Mouse (Mus musculus) G1E-ER4 (cell line): ENCODE results near the gene Fbp1. TPM values are rescaled to one million over a fixed set of nuclear protein-coding genes. Genes with fewer than 3 reads are reported as not detected.

Source experiments
- GATA1 ChIP-seq: IDR thresholded peaks from one replicate; pipeline ENCODE4 v1.8.0; 2012; ENCODE audit warnings: low read length, inconsistent platforms
- polyA plus RNA-seq: library from polyadenylated mRNA; stranded (reverse); fragments of >175 nt; gene quantifications from 2 replicates; pipeline ENCODE4 v1.2.3, GENCODE M21; 2012

Fbp1 gene
- not detected in 2 replicates for polyA plus RNA-seq

GRCm38 (mm10) chr13:62887712-62888441, at the start of gene Fbp1:
Fbp1 (minus strand) TSS chr13:62888282.
- TF ChIP-seq GATA1, result no peak

GRCm38 (mm10) chr13:62932452-62932851, 44.4 kb upstream of the Fbp1 start:
- no peak for TF ChIP-seq GATA1

DNA sequence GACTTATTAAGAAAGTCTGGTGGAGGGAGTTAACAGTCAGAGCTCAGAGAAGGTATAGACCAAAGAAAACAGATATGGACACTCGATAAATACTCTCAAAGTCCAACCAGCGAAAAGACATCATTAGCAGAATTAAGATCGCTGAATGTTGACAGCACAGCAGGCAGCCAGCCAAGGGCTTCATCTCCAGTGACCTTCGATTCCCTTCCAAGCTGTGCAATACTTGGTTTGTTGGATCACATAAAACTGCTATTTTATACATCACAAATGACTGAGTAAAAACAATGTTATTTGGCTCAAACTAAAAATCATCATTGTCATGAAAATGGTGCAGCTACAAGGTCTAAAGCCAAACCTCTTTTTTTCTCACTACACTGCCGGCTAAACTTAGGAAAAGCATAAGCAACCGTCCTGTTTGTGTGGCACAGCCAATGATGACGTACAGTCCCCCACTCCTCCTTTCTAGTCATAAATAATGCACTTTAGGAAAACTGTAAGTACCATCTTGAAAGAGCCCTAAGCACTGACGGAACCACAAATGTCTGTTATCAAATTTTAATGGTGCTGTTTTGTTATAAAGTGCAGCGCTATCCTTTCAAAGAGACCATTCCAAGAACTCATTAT, 41.8 kb upstream of the Fbp1 start:
- TF ChIP-seq GATA1, result no peak

DNA sequence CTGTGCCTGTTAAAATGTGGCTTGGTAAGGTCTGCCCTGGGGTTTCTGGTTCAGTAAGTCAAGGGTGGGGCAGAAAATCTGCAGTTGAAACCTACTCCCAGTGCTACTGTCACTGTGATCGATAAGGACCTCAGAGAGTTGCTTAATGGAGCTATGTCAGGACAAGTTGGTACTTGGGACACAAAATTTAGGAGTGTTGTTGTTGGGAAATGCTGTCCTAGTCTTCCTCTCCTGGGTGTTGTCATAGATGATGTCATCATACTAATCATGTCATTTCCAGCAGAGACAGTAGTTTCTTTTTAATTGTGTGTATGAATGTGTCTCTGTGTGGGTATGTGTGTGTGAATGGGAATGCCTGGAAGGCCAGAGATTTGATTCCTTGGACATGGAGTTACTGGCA, 39.4 kb upstream of the Fbp1 start:
- TF ChIP-seq GATA1, result no peak

DNA sequence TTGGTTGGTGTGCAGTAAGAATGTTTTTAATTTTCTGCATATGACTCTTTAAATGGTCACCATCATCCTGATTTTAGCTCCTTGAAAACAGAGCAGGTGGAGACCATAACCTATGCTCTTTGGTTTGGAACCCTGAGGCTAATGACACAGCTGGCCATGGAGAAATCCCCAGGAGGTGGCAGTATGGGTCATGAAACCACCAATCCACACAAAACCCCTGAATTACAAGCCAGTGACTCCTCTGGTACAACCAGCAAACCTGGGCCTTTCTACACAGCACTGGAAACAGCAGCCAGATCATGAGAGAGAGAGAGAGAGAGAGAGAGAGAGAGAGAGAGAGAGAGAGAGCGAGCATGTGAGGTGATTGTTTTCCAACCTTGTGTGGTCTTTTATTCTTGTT, 38.4 kb upstream of the Fbp1 start:
- TF ChIP-seq GATA1, result no peak

DNA sequence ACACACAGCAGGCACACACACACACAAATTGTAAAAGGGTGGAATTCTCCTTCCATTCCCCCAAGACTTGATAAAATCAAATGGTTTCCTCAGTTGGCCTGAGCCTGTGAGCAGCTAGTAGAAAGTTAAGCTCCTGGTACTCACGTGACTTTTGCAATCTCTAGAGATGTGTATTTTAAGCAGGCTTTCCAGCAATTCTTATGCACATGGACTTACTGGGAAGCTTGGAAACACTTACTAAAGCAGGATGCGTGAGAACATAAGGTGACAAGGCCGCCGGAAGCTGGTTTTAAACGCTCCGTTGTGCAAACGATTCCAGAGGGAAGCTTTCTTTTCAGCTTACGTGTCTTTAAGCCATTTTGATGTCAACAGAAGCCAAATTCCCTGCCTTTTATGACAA, 35.1 kb upstream of the Fbp1 start:
- TF ChIP-seq GATA1, result no peak

GRCm38 (mm10) chr13:62922645-62923044, 34.6 kb upstream of the Fbp1 start:
- TF ChIP-seq GATA1, result no peak

- TF ChIP-seq GATA1, result no peak
Measured at GRCm38 (mm10) chr13:62919647-62920341, 31.7 kb upstream of the Fbp1 start.

GRCm38 (mm10) chr13:62917416-62918110, 29.5 kb upstream of the Fbp1 start:
- TF ChIP-seq GATA1, result no peak

- TF ChIP-seq GATA1, result no peak
Measured at GRCm38 (mm10) chr13:62916675-62917074, 28.6 kb upstream of the Fbp1 start.

GRCm38 (mm10) chr13:62911575-62911974, 23.5 kb upstream of the Fbp1 start:
- TF ChIP-seq GATA1, result no peak

DNA sequence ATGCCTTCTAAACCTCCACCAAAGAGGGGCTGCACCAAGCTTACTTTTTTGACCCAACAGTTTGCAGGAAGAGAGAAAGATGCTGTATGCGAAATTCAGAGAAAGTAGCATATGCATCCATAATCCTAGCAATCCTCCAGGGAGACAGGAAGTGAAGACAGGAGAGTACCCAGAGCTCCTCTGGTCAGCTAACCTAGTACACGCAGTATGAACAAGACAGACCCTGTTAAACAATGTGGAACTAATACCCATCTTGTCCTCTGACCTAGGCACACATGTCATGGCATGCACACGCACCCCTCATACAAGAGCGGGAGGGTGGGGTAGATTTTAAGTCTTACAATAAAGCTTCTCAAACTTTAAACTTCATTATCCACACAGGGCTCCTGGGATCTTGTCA, 22.1 kb upstream of the Fbp1 start:
- TF ChIP-seq GATA1, result no peak

- no peak for TF ChIP-seq GATA1
Measured at GRCm38 (mm10) chr13:62909776-62910175, 21.7 kb upstream of the Fbp1 start.

- TF ChIP-seq GATA1, result no peak
Measured at GRCm38 (mm10) chr13:62908163-62908559, 20.1 kb upstream of the Fbp1 start.

- no peak for TF ChIP-seq GATA1
Measured at GRCm38 (mm10) chr13:62907527-62908162, 19.6 kb upstream of the Fbp1 start.
